Mouse (Mus musculus): ENCODE results near the gene Lilra6. TPM values are rescaled to one million over a fixed set of nuclear protein-coding genes. Genes with fewer than 3 reads are reported as not detected.

Lilra6 gene
- polyA plus RNA-seq, 1 experiment from 2014 or later = not detected

Other genes with a start within 250 kb of the Lilra6 start
- 20.4 and 21.7 TPM in 2 replicates for gene Leng1, start 249.7 kb downstream of the Lilra6 start, polyA plus RNA-seq (2016; fragmentation: Nextera tagmentation; extraction: Ambion mirVana)
- gene Tmc4, start 237.9 kb downstream of the Lilra6 start, polyA plus RNA-seq (2016; fragmentation: Nextera tagmentation; extraction: Ambion mirVana) = 2.9 and 3.1 TPM in 2 replicates
- gene Tsen34, start 222.6 kb downstream of the Lilra6 start, polyA plus RNA-seq (2016; fragmentation: Nextera tagmentation; extraction: Ambion mirVana) = 204 and 215 TPM in 2 replicates
- gene Mboat7, start 222.0 kb downstream of the Lilra6 start, polyA plus RNA-seq (2016; fragmentation: Nextera tagmentation; extraction: Ambion mirVana) = 39.5 and 40.8 TPM in 2 replicates
- gene Rps9, start 211.5 kb downstream of the Lilra6 start, polyA plus RNA-seq (2016; fragmentation: Nextera tagmentation; extraction: Ambion mirVana) = 1,127 and 1,163 TPM in 2 replicates
- 0.10 and 0.23 TPM in 2 replicates for gene Pirb, start 195.1 kb downstream of the Lilra6 start, polyA plus RNA-seq (2016; fragmentation: Nextera tagmentation; extraction: Ambion mirVana)
- gene Gm15448, start 89.8 kb downstream of the Lilra6 start, polyA plus RNA-seq (2016; fragmentation: Nextera tagmentation; extraction: Ambion mirVana) = not detected in 2 replicates
- gene Pira2, start 70.5 kb downstream of the Lilra6 start, polyA plus RNA-seq (2016; fragmentation: Nextera tagmentation; extraction: Ambion mirVana) = 0.08 TPM in 1 of 2 replicates, not detected in the other
- gene Gm14548, start 17.4 kb downstream of the Lilra6 start, polyA plus RNA-seq (2016; fragmentation: Nextera tagmentation; extraction: Ambion mirVana) = not detected in 2 replicates
- 1.9 and 2.4 TPM in 2 replicates for gene Lair1, start 147.7 kb upstream of the Lilra6 start, polyA plus RNA-seq (2016; fragmentation: Nextera tagmentation; extraction: Ambion mirVana)
- gene Ttyh1, start 203.9 kb upstream of the Lilra6 start, polyA plus RNA-seq (2016; fragmentation: Nextera tagmentation; extraction: Ambion mirVana) = 131 and 143 TPM in 2 replicates
- gene Leng8, start 221.5 kb upstream of the Lilra6 start, polyA plus RNA-seq (2016; fragmentation: Nextera tagmentation; extraction: Ambion mirVana) = 104 and 115 TPM in 2 replicates
- gene Leng9, start 234.9 kb upstream of the Lilra6 start, polyA plus RNA-seq (2016; fragmentation: Nextera tagmentation; extraction: Ambion mirVana) = 3.0 TPM in 2 replicates
- 11.3 and 14.0 TPM in 2 replicates for gene Cdc42ep5, start 249.4 kb upstream of the Lilra6 start, polyA plus RNA-seq (2016; fragmentation: Nextera tagmentation; extraction: Ambion mirVana)

Measured in forebrain, embryonic 12.5 days (tissue).